Mouse (Mus musculus): ENCODE measurements around the gene Irf4. TPM values are rescaled to one million over a fixed set of nuclear protein-coding genes. Genes with fewer than 3 reads are reported as not detected.

Irf4 gene
- polyA plus RNA-seq, 1 experiment from 2014 or later = 0.04 TPM

DNA sequence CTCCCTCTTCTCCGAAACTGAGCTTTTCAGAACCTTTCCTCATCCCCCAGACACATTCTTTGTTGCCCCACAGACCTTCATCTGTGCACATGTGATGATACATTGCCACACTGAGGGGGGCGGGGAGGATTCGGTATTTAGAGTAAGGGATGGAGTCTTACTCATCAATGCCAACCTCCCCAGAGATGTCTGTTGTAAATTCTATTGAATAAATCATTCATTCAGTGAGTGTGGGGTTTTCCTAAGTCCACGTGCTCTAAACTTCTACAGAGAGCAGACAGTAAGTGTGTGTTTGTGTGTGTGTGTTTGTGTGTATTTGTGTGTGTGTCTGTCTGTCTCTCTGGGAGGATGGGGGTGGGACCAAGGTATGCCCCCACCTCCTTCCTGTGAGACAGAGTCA lies 22.1 kb upstream of the Irf4 start:
- Histone ChIP-seq H3K9ac (ENCODE audit: low read length) (no peak overlapping the region), H3K27ac (replicated peaks in 1 of 2; ENCODE audit: control insufficient read depth in 1 of 2, insufficient read depth in 1 of 2, low read depth in 2 of 2, low read length in 2 of 2) (no peak overlapping the region), H3K4me3 (ENCODE audit: control insufficient read depth in 1 of 2, insufficient read depth in 1 of 2, low read depth in 1 of 2, low read length in 2 of 2) (no peak overlapping the region), H3K4me2 (ENCODE audit: low read length) (no peak overlapping the region), H3K9me3 (ENCODE audit: control insufficient read depth, low read length) (no peaks in the 10 kb centered on the region), H3K27me3 (ENCODE audit: control insufficient read depth, insufficient read depth, low read length) (no peaks in the 10 kb centered on the region), H3K4me1 (ENCODE audit: control insufficient read depth in 2 of 2, insufficient read depth in 2 of 2, low read length in 2 of 2) (peaks cover 4 to 6% of the 10 kb centered on the region in 2 experiments; a peak in 2 of 4 replicates), H3K36me3 (ENCODE audit: control insufficient read depth, insufficient read depth, low read length) (no peaks in the 10 kb centered on the region)
- 89% methylated on average over 4 of the region's 4 CpGs for WGBS
- ATAC-seq (ENCODE audit: insufficient number of reproducible peaks, insufficient read depth, low FRiP score, low read depth) = no peak

DNA sequence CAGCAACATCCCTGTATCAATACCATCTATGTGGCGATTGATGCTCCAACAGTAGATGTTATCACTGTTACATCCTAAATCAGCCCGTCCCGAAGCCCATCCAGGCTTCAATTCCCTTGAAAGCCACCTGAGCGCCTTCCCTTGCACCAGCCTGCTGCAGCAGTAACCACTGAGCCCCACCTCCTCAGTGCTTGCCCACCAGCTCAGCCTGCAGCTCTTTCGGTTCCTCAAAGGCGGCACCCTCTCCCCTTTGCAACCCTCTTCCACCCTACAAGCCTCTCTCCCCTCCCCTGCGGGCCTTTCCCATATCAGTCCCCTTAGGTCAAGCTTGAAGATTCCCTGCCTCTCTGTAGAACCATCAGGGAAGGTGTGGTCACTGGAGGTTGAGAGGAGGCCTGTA lies 20.9 kb upstream of the Irf4 start:
- H3K9ac ChIP-seq (ENCODE audit: low read length) = no peak overlapping the region
- H3K4me3 ChIP-seq (ENCODE audit: control insufficient read depth in 1 of 2, insufficient read depth in 1 of 2, low read depth in 1 of 2, low read length in 2 of 2) = no peak overlapping the region
- 78% methylated on average over 7 of the region's 7 CpGs for WGBS
- no peak overlapping the region for H3K27ac ChIP-seq (replicated peaks in 1 of 2; ENCODE audit: control insufficient read depth in 1 of 2, insufficient read depth in 1 of 2, low read depth in 2 of 2, low read length in 2 of 2)
- H3K9me3 ChIP-seq (ENCODE audit: control insufficient read depth, low read length) = no peaks in the 10 kb centered on the region
- H3K4me1 ChIP-seq (ENCODE audit: control insufficient read depth in 2 of 2, insufficient read depth in 2 of 2, low read length in 2 of 2) = peaks cover 4 to 6% of the 10 kb centered on the region in 2 experiments; a peak in 2 of 4 replicates
- no peak for ATAC-seq (ENCODE audit: insufficient number of reproducible peaks, insufficient read depth, low FRiP score, low read depth)
- no peaks in the 10 kb centered on the region for H3K36me3 ChIP-seq (ENCODE audit: control insufficient read depth, insufficient read depth, low read length)
- no peaks in the 10 kb centered on the region for H3K27me3 ChIP-seq (ENCODE audit: control insufficient read depth, insufficient read depth, low read length)
- H3K4me2 ChIP-seq (ENCODE audit: low read length) = no peak overlapping the region

DNA sequence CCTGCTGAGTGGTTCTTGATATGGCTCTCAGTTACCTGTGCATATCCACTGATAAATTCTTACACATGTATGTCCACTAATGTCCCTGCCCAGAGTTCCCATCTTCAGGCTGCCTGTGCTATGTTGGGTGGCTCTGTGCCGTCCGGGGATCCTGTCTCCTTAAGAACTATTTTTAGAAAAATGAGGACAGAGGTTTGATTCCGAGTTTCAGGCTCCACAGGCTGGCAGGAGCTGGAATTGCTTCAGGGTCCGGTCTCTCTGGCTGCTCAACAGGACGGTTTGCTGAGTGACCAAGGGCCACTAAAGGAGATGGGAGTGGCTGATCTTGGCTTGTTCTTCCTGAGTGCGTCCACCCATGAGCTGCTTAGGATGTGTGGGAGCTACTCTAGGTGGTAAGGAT lies 19.8 kb upstream of the Irf4 start:
- H3K4me1 ChIP-seq (ENCODE audit: control insufficient read depth in 2 of 2, insufficient read depth in 2 of 2, low read length in 2 of 2) = peaks cover 4 to 6% of the 10 kb centered on the region in 2 experiments; a peak in 2 of 4 replicates
- H3K36me3 ChIP-seq (ENCODE audit: control insufficient read depth, insufficient read depth, low read length) = no peaks in the 10 kb centered on the region
- peak overlapping the region; percentile 35; the same call in 1 of the 2 replicates for H3K4me2 ChIP-seq (ENCODE audit: low read length)
- WGBS = 6% methylated on average over 6 of the region's 6 CpGs
- ATAC-seq (ENCODE audit: insufficient number of reproducible peaks, insufficient read depth, low FRiP score, low read depth) = no peak
- no peak overlapping the region for H3K9ac ChIP-seq (ENCODE audit: low read length)
- no peak overlapping the region for H3K4me3 ChIP-seq (ENCODE audit: control insufficient read depth in 1 of 2, insufficient read depth in 1 of 2, low read depth in 1 of 2, low read length in 2 of 2)
- H3K27ac ChIP-seq (replicated peaks in 1 of 2; ENCODE audit: control insufficient read depth in 1 of 2, insufficient read depth in 1 of 2, low read depth in 2 of 2, low read length in 2 of 2) = no peak overlapping the region
- no peaks in the 10 kb centered on the region for H3K9me3 ChIP-seq (ENCODE audit: control insufficient read depth, low read length)
- H3K27me3 ChIP-seq (ENCODE audit: control insufficient read depth, insufficient read depth, low read length) = no peaks in the 10 kb centered on the region

DNA sequence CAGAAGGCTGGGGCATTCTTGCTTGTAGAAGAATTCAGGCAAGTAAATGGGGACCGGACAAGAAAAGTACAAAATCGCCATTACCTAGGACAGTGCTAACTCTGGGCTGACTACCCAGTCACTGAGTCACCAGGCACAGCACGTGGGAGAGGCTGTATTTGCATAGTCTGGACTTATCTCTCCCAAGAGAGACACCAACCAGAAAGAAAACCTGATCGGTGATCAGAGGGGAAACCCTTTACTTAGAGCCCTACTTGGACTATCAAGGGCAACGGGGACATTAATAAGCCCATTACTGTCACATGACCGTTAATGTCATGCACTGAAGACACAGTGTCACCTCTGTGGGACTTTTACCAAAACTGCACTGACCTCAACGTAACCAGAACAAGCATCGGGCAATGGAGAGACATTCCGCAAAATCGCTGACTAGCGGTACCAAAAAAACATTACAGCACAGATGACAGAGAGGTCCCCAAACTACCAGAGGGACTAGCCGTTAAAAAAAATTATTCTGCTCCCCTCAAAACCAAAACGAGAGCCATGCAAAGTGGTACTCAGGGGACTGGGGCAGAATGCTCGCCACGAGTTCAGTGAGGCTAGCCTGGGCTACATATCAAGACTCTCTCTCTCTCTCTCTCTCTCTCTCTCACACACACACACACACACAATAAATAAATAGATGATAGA lies 18.8 kb upstream of the Irf4 start:
- 75% methylated on average over 15 of the region's 15 CpGs for WGBS
- no peak for ATAC-seq (ENCODE audit: insufficient number of reproducible peaks, insufficient read depth, low FRiP score, low read depth)
- H3K27ac ChIP-seq (replicated peaks in 1 of 2; ENCODE audit: control insufficient read depth in 1 of 2, insufficient read depth in 1 of 2, low read depth in 2 of 2, low read length in 2 of 2) = no peak overlapping the region

DNA sequence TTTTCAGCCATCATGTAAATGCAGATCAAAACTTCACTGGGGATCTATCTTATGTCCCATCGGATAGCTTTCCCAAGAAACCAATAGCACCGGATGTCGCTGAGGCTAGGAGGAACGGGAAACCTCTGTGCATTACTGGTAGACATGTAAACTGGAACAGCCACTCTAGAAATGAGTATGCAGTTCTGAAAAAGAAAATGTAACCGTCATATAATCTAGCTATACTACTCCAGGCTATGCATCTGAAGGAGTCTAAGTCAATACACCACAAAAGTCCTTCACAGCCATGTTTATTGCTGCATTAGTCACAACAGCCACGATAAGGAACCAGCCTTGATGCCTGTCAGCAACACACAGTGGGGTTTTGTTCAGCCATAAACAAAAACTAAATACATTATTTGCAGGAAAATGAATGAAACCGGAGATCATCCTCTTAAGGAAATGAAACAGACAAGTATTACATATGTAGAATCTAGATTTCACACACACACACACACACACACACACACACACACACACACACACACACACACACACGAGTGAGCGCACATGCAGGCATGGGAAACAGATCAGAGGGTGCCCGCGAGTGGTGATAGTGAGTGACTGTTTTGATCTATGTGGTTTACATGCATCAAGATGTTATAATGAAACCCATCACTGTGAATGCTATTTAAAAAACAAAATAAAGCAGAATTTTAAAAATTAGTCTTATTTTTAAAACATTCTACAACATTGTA lies 16.1 kb upstream of the Irf4 start:
- Histone ChIP-seq H3K9me3 (ENCODE audit: control insufficient read depth, low read length) (no peaks in the 10 kb centered on the region), H3K27me3 (ENCODE audit: control insufficient read depth, insufficient read depth, low read length) (no peaks in the 10 kb centered on the region), H3K9ac (ENCODE audit: low read length) (no peak overlapping the region), H3K4me1 (ENCODE audit: control insufficient read depth in 2 of 2, insufficient read depth in 2 of 2, low read length in 2 of 2) (peaks cover 4 to 6% of the 10 kb centered on the region in 2 experiments; a peak in 2 of 4 replicates), H3K4me3 (ENCODE audit: control insufficient read depth in 1 of 2, insufficient read depth in 1 of 2, low read depth in 1 of 2, low read length in 2 of 2) (no peak overlapping the region), H3K4me2 (ENCODE audit: low read length) (no peak overlapping the region), H3K36me3 (ENCODE audit: control insufficient read depth, insufficient read depth, low read length) (no peaks in the 10 kb centered on the region), H3K27ac (replicated peaks in 1 of 2; ENCODE audit: control insufficient read depth in 1 of 2, insufficient read depth in 1 of 2, low read depth in 2 of 2, low read length in 2 of 2) (no peak overlapping the region)
- WGBS = 84% methylated on average over 11 of the region's 11 CpGs
- no peak for ATAC-seq (ENCODE audit: insufficient number of reproducible peaks, insufficient read depth, low FRiP score, low read depth)

More for the DNA sequence above, 18.8 kb upstream of the Irf4 start:
- no peaks in the 10 kb centered on the region for H3K36me3 ChIP-seq (ENCODE audit: control insufficient read depth, insufficient read depth, low read length)
- peaks cover 4 to 6% of the 10 kb centered on the region in 2 experiments; a peak in 2 of 4 replicates for H3K4me1 ChIP-seq (ENCODE audit: control insufficient read depth in 2 of 2, insufficient read depth in 2 of 2, low read length in 2 of 2)
- H3K27me3 ChIP-seq (ENCODE audit: control insufficient read depth, insufficient read depth, low read length) = no peaks in the 10 kb centered on the region
- H3K9ac ChIP-seq (ENCODE audit: low read length) = no peak overlapping the region
- no peak overlapping the region for H3K4me3 ChIP-seq (ENCODE audit: control insufficient read depth in 1 of 2, insufficient read depth in 1 of 2, low read depth in 1 of 2, low read length in 2 of 2)
- no peaks in the 10 kb centered on the region for H3K9me3 ChIP-seq (ENCODE audit: control insufficient read depth, low read length)
- H3K4me2 ChIP-seq (ENCODE audit: low read length) = no peak overlapping the region

DNA sequence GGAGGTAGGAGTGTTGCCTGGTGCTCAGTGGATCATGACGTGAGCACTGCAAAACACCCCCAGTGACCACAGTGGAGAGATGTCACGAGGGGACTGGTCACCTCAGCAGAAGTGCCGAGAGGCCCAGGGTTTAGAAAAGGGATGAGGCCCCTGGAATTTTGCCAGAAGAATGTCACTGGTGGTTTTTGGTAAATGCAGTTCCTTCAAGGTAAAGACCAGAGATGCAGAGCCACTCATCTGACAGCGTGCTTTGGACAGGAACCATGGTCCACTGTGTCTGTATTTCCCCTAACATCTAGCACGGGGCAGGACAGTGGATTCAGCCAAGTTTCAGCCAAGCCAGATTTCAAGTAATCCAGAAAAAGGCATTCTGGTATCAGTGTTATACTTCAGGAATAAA lies 12.3 kb upstream of the Irf4 start:
- H3K36me3 ChIP-seq (ENCODE audit: control insufficient read depth, insufficient read depth, low read length) = no peaks in the 10 kb centered on the region
- 79% methylated on average over 5 of the region's 5 CpGs for WGBS
- H3K27ac ChIP-seq (replicated peaks in 1 of 2; ENCODE audit: control insufficient read depth in 1 of 2, insufficient read depth in 1 of 2, low read depth in 2 of 2, low read length in 2 of 2) = no peak overlapping the region
- H3K9me3 ChIP-seq (ENCODE audit: control insufficient read depth, low read length) = no peaks in the 10 kb centered on the region
- no peak overlapping the region for H3K9ac ChIP-seq (ENCODE audit: low read length)
- H3K4me3 ChIP-seq (ENCODE audit: control insufficient read depth in 1 of 2, insufficient read depth in 1 of 2, low read depth in 1 of 2, low read length in 2 of 2) = no peak overlapping the region
- ATAC-seq (ENCODE audit: insufficient number of reproducible peaks, insufficient read depth, low FRiP score, low read depth) = no peak
- no peaks in the 10 kb centered on the region for H3K27me3 ChIP-seq (ENCODE audit: control insufficient read depth, insufficient read depth, low read length)
- no peaks in the 10 kb centered on the region for H3K4me1 ChIP-seq (ENCODE audit: control insufficient read depth in 2 of 2, insufficient read depth in 2 of 2, low read length in 2 of 2)
- no peak overlapping the region for H3K4me2 ChIP-seq (ENCODE audit: low read length)

DNA sequence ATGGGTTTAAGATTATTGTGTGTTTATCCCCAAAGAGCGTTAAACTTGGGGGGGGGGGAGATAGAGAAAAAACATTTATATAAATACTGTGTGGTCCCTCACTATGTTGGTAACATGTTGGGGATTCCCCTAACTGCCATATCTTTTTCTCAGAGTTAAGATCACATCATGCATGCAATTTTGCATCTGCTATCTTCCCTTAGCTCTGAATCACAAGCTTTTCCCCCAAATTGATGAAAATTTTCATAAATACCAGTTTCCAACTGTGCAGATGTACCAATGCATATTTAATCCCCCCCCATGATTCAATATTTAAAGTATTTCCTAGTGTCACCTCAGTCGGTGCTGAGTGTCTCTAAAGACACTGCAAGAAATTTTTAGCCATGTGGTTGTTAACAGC lies 11.8 kb upstream of the Irf4 start:
- H3K4me1 ChIP-seq (ENCODE audit: control insufficient read depth in 2 of 2, insufficient read depth in 2 of 2, low read length in 2 of 2) = no peaks in the 10 kb centered on the region
- no peaks in the 10 kb centered on the region for H3K27me3 ChIP-seq (ENCODE audit: control insufficient read depth, insufficient read depth, low read length)
- H3K4me2 ChIP-seq (ENCODE audit: low read length) = no peak overlapping the region
- 82% methylated on average over 2 of the region's 2 CpGs for WGBS
- no peak overlapping the region for H3K27ac ChIP-seq (replicated peaks in 1 of 2; ENCODE audit: control insufficient read depth in 1 of 2, insufficient read depth in 1 of 2, low read depth in 2 of 2, low read length in 2 of 2)
- no peak overlapping the region for H3K9ac ChIP-seq (ENCODE audit: low read length)
- no peaks in the 10 kb centered on the region for H3K9me3 ChIP-seq (ENCODE audit: control insufficient read depth, low read length)
- H3K36me3 ChIP-seq (ENCODE audit: control insufficient read depth, insufficient read depth, low read length) = no peaks in the 10 kb centered on the region
- no peak overlapping the region for H3K4me3 ChIP-seq (ENCODE audit: control insufficient read depth in 1 of 2, insufficient read depth in 1 of 2, low read depth in 1 of 2, low read length in 2 of 2)
- ATAC-seq (ENCODE audit: insufficient number of reproducible peaks, insufficient read depth, low FRiP score, low read depth) = no peak
